Mouse (Mus musculus): ENCODE data around the gene Gm14226.

GRCm38 (mm10) chr2:155052681-155053080 lies 34.6 kb downstream of the Gm14226 start:
- TF ChIP-seq POLR2A (IDR thresholded peaks at IDR 0.05; ENCODE audit: insufficient read depth, low read depth, low read length): no peak
- TF ChIP-seq CTCF (IDR thresholded peaks at IDR 0.05; ENCODE audit: insufficient read depth, low read depth, low read length): no peak
